8 mouse cellular contexts compared by ENCODE assay signal in genomic region chr7:60244187-60244866, GRCm38 (mm10).
A peak's percentile ranks its signal among the peaks of the same experiment; 100 is the strongest.
DNase-seq lines count a peak whose midpoint lies in the region; ATAC-seq and TF ChIP-seq lines count a peak whose summit lies in the region.
"Not testable (repeated sequence)": the region's sequence is repeated elsewhere in the genome, so short reads cannot be mapped to it uniquely, and the experiment has no call there.

No protein-coding gene starts in this region.

- 17% methylated on average over 22 of the region's 22 CpGs for WGBS in embryonic facial prominence, embryonic 12.5 days
- WGBS in heart, embryonic 10.5 days, result 7% methylated on average over 22 of the region's 22 CpGs
- WGBS in intestine, embryonic 16.5 days, result 19% methylated on average over 22 of the region's 22 CpGs
- 13% methylated on average over 22 of the region's 22 CpGs for WGBS in limb, embryonic 11.5 days

- ATAC-seq in embryonic facial prominence, embryonic 12.5 days (ENCODE audit: insufficient number of reproducible peaks, insufficient read depth, low FRiP score, low TSS enrichment), result peak; percentile 92
- ATAC-seq in intestine, embryonic 16.5 days, result peak; percentile 100
- peak; percentile 92 for ATAC-seq in limb, embryonic 11.5 days (ENCODE audit: insufficient number of reproducible peaks, low FRiP score, low TSS enrichment, low read depth)
- ATAC-seq in megakaryocyte progenitor cell, adult 5-6 weeks (replicated peaks; ENCODE audit: poor library complexity), result peak; percentile 60

- H3K4me1 ChIP-seq in embryonic facial prominence, embryonic 12.5 days; heart, embryonic 10.5 days; intestine, embryonic 16.5 days (ENCODE audit: control insufficient read depth, insufficient read depth, low read length); limb, embryonic 11.5 days (ENCODE audit: control insufficient read depth, insufficient read depth, low read length): not testable (repeated sequence)

- peak overlapping the region; percentile 21; the same call in 1 of the 2 replicates for H3K4me2 ChIP-seq in embryonic facial prominence, embryonic 12.5 days (replicated peaks)
- peak overlapping the region; percentile 23; the same call in 1 of the 2 replicates for H3K4me2 ChIP-seq in intestine, embryonic 16.5 days (ENCODE audit: low read depth, low read length)
- H3K4me2 ChIP-seq in limb, embryonic 11.5 days (ENCODE audit: low read depth, severe bottlenecking), result not testable (repeated sequence)

- not testable (repeated sequence) for TF ChIP-seq CTCF in C2C12 (IDR thresholded peaks at IDR 0.05; ENCODE audit: control insufficient read depth, insufficient read depth, insufficient read length)

- H3K79me3 ChIP-seq in C2C12 (ENCODE audit: low read depth), result not testable (repeated sequence)

- DNase-seq in c-Kit-negative CD71-positive TER-119-positive erythroid progenitor cells, embryonic 14.5 days (ENCODE audit: low read depth, low spot score), result peak; percentile 1
- peak; percentile 84 for DNase-seq in heart, embryonic 10.5 days (ENCODE audit: low spot score)
- peak; percentile 67 for DNase-seq in limb, embryonic 11.5 days (ENCODE audit: low spot score)
- DNase-seq in right cerebral cortex, postnatal 10 days (ENCODE audit: low spot score in 2 of 2), result peak; percentile 35 to 47

- not testable (repeated sequence) for H3K9me3 ChIP-seq in embryonic facial prominence, embryonic 12.5 days; heart, embryonic 10.5 days; intestine, embryonic 16.5 days (ENCODE audit: control insufficient read depth, low read length); limb, embryonic 11.5 days (ENCODE audit: control insufficient read depth, low read length)

- H3K36me3 ChIP-seq in C2C12 (ENCODE audit: control insufficient read depth, insufficient read depth); embryonic facial prominence, embryonic 12.5 days; heart, embryonic 10.5 days; intestine, embryonic 16.5 days (ENCODE audit: control insufficient read depth, insufficient read depth, low read length); limb, embryonic 11.5 days (ENCODE audit: control insufficient read depth, insufficient read depth, low read length): not testable (repeated sequence)

- H3K27me3 ChIP-seq in C2C12 (ENCODE audit: control insufficient read depth, insufficient read depth, insufficient read length); embryonic facial prominence, embryonic 12.5 days; heart, embryonic 10.5 days (ENCODE audit: insufficient read depth, poor library complexity, severe bottlenecking); intestine, embryonic 16.5 days (replicated peaks; ENCODE audit: control insufficient read depth, insufficient read depth, low read length); limb, embryonic 11.5 days (ENCODE audit: control insufficient read depth, insufficient read depth, low read length): not testable (repeated sequence)

- not testable (repeated sequence) for H3K9ac ChIP-seq in embryonic facial prominence, embryonic 12.5 days; intestine, embryonic 16.5 days (ENCODE audit: low read depth, low read length); limb, embryonic 11.5 days (ENCODE audit: low read length)

- H3K79me2 ChIP-seq in C2C12 (ENCODE audit: control insufficient read depth, insufficient read depth), result not testable (repeated sequence)

- peak overlapping the region; percentile 30 for H3K4me3 ChIP-seq in C2C12 (ENCODE audit: insufficient read depth, poor library complexity, severe bottlenecking)
- H3K4me3 ChIP-seq in embryonic facial prominence, embryonic 12.5 days, result peak overlapping the region; percentile 37
- H3K4me3 ChIP-seq in heart, embryonic 10.5 days, result peak overlapping the region; percentile 53
- peak overlapping the region; percentile 38 for H3K4me3 ChIP-seq in intestine, embryonic 16.5 days (ENCODE audit: low read length)
- H3K4me3 ChIP-seq in limb, embryonic 11.5 days (ENCODE audit: low read depth, low read length), result peak overlapping the region; percentile 20; the same call in 1 of the 2 replicates

- not testable (repeated sequence) for H3ac ChIP-seq in C2C12 (ENCODE audit: control insufficient read depth, insufficient read length, low read depth)

- H3K27ac ChIP-seq in embryonic facial prominence, embryonic 12.5 days; intestine, embryonic 16.5 days (ENCODE audit: low read length); limb, embryonic 11.5 days (replicated peaks; ENCODE audit: low read depth, low read length): not testable (repeated sequence)
- H3K27ac ChIP-seq in heart, embryonic 10.5 days, result peak overlapping the region; percentile 75

Comparison
In these comparisons a context has a peak if more than half of its experiments do, and no peak if none do; other contexts are left out.
1. DNase-seq: peak in every context shown above with its lines; median percentile 84 in heart, embryonic 10.5 days; 67 in limb, embryonic 11.5 days; 41 in right cerebral cortex, postnatal 10 days; 1 in c-Kit-negative CD71-positive TER-119-positive erythroid progenitor cells, embryonic 14.5 days.